Mouse (Mus musculus) gastrocnemius, postnatal 36 days (tissue): ENCODE results near the gene Foxm1. TPM values are rescaled to one million over a fixed set of nuclear protein-coding genes. Genes with fewer than 3 reads are reported as not detected.
A peak's percentile ranks its signal among the peaks of the same experiment; 100 is the strongest.
"Not testable (repeated sequence)": the region's sequence is repeated elsewhere in the genome, so short reads cannot be mapped to it uniquely, and the experiment has no call there.

Experiments used
- DNase-seq, 2 experiments: peaks; one replicate each; pipeline ENCODE4 v3.0.0; 2022
- intact Hi-C: fragments of 180-260 bp; cut with DNase I; formaldehyde crosslinking; loops from one replicate; pipeline ENCODE4 v1.15.1; 2025
- total RNA-seq, 2 experiments: library from RNA; stranded (reverse); gene quantifications; 2 replicates each; pipeline ENCODE4 v1.2.3; 2021

The Foxm1 gene
- total RNA-seq, 2 experiments from 2014 or later, result 0.62 to 1.0 TPM

DNA sequence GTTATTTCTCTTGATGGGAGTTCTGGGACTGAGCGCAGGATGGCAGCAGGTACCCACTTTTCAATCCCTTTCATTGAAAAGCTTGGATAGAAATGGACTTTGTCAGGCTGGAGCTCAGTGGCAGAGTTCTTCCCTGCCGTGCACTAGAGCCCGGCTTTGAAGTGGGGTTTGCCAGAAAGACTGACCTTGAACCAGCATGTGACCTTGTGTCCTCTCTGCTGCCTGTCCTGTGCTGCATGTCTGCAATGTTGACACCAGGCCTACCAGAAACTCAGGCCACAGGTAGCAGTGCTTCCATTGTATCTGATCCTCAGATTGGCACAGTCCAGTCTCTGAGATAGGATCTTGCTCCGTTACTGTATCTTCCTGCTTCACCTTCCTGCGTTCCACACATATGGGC is 7.3 kb downstream of the Foxm1 start:
- no peak for DNase-seq
- intact Hi-C loops, result no loop called here

DNA sequence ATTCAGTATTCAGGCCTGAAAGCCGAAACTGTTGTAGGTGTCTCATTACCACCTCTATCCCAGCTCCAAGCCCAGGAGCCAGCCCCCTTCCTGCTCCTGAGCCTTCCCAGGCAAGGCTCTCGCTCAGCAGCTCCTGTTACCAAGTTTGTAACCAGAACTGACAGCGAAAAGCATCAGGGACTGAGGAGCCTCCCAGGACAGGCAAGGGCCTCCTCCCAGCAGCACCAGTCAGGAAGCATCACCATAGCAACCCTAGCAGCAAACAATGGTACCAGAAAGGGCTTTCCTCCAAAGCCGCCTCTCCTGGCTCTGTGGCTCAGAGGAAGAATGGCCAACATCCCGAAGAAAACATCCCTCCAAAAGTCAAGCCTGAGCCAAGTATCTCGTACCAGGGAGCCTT is 12.4 kb downstream of the Foxm1 start, which contains the start of the genes Tex52 and Gm44596:
TSS of gene Tex52 (plus strand) at position 265 of the 400 bp plus-strand sequence.
TSS of gene Gm44596 (plus strand) at position 312 of the 400 bp plus-strand sequence.
- intact Hi-C loops, result loop anchor here (5.0 kb wide), 1 partner anchor 37 kb away; no protein-coding TSS in a partner anchor
- no peak for DNase-seq

DNA sequence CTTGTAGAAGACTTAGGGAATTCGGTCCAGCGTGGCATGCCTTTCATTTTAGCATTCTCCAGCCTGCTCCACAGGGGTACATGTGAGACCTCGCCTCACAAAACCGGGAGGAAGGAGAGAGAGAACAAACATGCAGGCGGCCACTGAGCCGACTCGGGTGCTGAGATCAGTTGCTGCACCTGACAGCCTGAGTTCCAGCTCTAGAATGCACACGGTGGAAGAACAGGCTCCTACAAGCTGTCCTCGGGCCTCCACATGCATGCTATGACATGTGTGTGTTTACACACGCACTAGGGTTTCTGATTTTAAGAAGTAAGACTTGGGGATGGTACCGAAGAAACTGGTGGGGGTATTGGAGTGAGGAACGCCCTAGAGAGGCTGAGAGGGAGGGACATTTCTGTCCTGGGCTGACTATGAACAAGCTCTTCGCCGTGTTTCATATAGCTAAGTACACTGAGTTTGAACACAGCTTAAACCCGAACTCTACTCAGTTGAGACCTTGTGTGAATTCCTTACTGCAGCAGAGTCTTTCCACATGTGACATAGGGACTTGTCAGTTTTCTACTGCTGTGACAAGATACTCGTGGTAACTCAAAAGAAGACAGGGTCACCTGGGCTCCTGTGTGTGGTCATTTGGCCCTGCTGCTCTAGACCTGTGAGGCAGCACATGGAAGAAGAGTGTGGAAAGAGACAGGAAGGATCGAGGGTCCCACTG is 13.8 kb downstream of the Foxm1 start:
- intact Hi-C loops, result loop anchor here (5.0 kb wide), 1 partner anchor 36 kb away; no protein-coding TSS in a partner anchor

DNA sequence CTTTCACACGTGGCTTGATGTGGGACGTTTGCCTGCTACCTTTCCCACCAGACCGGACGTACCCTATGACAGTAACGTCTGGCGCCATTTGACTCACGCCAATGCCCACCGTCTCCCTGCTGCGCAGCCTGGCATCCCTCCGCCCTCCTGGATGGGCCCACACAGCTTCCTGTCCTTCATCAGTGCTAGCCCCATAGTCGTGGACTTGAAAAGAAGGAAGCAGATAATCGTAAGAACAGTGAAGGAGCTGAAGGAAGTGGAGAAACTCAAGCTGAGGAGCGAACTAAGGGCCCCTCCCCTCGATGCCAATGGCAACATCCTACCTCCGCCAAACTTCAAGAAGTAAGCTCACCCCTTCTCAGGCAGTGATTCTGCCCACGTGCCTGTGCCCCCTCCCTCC is 16.9 kb downstream of the Foxm1 start:
- intact Hi-C loops, result loop anchor here (5.0 kb wide), 1 partner anchor 33 kb away; no protein-coding TSS in a partner anchor
- DNase-seq, result no peak

More for the DNA sequence above, 13.8 kb downstream of the Foxm1 start:
- no peak for DNase-seq

DNA sequence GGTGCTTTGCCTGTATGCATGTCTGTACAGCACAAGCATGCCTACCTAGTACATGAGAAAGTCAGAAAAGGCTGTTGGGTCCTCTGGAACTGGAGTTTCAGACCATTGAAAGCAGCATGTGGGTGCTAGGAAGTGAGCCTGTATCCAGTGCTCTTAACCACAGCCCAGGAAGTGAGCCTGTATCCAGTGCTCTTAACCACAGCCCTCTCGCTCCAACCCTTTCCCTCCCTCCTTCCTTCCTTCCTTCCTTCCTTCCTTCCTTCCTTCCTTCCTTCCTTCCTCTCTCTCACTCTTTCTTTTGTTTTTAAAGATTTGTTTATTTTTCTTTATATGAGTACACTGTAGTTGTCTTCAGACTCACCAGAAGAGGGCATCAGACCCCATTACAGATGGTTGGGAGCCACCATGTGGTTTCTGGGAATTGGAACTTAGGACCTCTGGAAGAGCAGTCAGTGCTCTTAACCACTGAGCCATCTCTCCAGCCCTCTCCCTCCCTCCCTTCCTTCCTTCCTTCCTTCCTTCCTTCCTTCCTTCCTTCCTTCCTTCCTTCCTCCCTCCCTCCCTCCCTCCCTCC is 17.9 kb downstream of the Foxm1 start:
- intact Hi-C loops, DNase-seq: not testable (repeated sequence)

DNA sequence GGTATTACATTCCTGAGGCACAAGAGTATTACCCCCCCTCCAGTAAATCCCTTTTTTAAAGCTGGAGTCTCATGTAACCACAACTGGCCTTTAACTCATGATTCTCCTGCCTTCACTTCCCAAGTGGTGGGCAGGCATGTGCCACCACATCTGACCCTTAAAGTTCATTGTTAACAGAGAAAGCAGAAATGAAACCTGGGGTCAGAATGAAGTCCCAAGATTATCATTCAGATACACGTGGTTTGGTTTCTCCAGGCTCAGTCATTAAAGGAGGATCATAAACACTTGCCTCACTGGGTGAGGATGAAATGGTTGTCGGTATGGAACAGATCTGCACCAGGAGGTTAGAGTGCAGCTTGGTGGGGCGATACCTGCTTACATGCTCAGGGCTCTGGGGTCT is 18.5 kb downstream of the Foxm1 start:
- intact Hi-C loops, result no loop called here
- no peak for DNase-seq

DNA sequence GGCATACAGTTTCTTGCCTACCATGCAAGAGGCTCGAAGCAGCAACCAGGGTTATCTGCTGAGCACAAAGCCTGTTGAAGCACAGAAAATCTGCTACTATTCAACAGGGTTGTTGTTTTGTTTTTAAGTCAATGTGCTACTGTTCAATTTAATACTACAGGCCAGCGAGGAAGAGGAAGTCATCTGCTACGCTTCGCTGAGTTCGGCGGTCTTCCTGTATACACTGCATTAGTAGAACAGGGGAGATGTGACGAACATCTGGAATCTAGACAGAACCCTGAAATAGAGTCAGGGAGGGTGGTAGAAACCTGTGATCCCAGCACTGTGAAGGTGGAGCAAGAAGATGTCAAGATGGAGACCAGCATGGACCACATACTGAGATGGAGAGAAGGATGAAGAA is 21.0 kb downstream of the Foxm1 start:
- no peak for DNase-seq
- intact Hi-C loops, result no loop called here

DNA sequence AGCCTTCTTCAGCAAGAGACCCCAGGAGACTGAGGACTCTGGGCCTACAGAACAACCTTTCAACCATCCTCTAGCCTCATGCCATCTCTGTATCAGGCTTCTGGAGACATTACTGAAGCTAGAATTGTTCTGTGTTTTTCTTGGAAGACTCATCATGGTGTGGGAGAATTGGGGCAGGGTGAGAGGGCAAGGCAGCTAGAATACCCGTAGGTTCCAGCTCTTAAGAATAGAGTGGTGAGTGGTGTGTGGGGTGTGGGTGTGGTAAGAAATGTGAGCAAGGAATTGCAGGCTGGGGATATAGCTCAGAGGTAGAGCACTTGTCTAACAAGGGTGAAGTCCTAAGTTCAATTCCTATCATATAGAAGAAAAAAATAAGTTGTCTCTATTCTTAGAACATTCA is 22.3 kb downstream of the Foxm1 start:
- intact Hi-C loops, result no loop called here
- no peak for DNase-seq

DNA sequence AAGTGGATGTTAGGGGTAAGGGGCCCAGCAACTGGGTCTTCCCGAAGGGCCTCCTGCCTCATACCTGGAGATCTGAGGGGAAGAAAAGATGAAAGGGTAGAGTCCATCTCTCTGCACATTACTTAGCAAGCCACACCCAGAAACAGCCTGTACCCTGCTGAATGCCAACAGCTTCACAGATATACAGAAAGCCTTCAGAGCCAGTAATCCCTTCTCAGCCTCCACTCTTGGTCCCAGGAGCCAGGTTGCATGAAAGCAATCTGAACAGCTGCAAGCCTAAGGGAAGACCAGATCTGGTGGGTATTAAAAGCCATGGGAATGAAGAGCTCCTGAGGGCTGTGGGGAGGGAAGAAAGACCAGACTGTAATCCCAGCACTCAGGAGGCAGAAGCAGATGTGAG is 26.4 kb downstream of the Foxm1 start:
- no peak for DNase-seq
- intact Hi-C loops, result no loop called here

DNA sequence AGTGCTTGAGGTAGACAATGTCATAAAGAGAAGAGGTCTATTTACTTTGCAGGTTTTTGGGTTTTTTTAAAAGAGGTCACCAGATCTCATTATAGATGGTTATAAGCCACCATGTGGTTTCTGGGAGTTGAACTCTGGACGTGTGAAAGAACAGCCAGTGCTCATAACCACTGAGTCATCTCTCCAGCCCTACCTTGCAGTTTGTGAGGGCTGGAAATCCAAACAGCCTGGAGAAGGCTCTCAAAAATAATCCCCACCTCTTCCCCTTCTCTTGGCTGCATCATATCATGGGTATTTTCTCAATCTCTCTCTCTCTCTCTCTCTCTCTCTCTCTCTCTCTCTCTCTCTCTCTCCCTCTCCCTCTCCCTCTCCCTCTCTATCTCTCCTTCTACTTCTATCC is 27.9 kb downstream of the Foxm1 start:
- intact Hi-C loops, result no loop called here
- no peak for DNase-seq

DNA sequence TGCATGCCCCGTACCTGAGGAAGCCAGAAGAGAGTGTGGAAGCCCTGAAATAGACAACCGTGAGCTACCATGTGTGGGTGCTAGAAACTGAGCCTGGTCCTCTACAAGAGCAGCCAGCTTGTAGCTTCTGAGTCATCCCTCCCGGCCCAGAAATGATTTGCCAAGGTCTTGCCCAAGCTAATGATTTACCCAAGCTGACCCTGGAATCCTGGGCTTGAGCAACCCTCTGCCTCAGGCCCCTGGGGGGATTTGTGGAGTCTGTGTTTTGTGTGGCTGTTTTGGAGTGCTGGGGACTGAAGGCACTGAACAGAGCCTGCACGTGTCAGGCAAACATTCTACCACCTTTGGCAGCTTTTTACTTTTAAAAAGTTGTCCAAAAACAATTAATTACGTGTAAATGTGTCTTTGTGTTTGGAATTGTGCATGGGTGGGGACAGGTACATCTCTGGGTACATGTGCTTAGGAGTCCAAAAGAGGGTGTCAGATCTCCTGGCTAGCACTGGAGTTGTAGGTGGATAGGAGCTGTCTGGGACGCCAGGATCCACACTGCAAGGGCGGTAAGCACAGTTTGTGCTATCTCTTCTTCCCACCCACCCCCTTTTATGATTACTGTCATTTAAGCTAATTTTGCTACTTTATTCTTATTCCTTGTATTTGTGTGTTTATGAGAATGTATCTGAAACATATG is 35.0 kb downstream of the Foxm1 start:
- intact Hi-C loops, result no loop called here
- DNase-seq, result no peak

DNA sequence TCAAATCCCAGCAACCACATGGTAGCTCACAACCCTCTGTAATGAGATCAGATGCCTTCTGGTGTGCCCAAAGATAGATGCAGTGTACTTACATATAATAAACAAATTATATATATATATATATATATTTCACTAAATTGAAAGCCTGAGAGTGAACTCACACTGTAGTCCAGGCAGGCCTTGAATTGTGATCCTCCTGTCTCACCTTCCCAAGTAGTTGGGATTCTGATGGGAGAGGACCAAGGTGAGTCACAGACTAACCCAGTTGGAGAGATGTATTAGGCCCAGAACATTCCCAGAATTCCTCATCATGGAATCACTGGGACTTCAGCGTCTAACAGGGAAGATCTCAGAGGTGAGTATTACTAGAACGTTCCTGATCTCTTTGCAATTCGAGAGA is 36.2 kb downstream of the Foxm1 start, which contains the start of gene Nrip2:
TSS of gene Nrip2 (plus strand) at position 301 of the 400 bp plus-strand sequence.
- intact Hi-C loops, result no loop called here
- DNase-seq, result no peak

DNA sequence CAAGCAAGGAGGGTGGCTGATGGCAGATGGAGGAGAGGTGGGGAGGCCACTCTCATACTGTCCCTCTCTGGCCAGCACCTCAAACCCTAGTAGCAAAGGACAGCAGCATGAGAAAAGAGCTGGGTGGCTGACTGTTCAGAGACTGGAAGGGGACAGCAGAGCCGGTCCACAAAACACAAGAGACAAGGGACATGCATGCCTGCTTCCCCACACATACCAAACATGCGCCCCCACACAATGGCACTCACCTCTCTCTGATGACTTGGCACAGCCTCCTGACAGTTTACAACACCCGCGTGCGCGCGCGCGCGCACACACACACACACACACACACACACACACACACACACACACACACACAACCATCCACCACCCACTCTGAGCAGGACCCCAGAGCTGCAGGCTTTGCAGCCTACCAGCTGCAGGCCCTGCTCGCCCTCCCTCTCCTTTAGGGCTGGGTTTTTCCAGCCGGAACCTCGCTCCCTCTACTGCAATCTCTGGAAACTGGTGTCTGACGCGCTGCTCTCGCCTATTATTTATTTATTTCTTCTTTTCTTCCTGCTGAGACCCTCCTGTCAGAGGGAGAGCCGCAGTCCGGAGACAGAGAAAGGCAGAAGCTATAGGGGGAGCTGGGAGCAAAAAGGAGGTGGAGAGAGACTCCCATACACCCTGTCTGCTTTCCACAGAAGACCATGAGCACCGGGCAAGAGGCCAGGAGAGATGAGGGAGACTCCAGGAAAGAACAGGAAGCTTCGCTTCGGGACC is 36.8 kb downstream of the Foxm1 start:
- DNase-seq, result no peak
- intact Hi-C loops, result no loop called here

DNA sequence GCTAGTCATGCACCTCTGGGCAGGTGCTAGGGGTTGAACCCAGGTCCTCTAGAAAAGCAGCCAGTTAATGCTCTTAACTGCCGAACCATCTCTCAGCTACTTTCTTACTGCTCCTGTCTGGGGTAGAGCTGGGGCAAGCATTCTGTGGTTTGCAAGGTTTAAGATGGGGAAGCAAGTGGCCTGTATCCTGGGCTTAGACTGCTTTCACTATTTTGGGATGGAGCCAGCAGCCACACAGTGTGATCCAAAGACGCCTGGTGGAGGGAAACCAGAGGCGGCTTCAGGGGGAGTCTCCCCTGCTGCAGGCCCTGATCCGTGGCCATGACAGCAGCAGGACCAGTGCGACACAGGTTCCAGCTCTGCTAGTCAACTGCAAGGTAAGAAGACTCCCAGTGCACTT is 41.9 kb downstream of the Foxm1 start:
- no peak for DNase-seq
- intact Hi-C loops, result no loop called here

DNA sequence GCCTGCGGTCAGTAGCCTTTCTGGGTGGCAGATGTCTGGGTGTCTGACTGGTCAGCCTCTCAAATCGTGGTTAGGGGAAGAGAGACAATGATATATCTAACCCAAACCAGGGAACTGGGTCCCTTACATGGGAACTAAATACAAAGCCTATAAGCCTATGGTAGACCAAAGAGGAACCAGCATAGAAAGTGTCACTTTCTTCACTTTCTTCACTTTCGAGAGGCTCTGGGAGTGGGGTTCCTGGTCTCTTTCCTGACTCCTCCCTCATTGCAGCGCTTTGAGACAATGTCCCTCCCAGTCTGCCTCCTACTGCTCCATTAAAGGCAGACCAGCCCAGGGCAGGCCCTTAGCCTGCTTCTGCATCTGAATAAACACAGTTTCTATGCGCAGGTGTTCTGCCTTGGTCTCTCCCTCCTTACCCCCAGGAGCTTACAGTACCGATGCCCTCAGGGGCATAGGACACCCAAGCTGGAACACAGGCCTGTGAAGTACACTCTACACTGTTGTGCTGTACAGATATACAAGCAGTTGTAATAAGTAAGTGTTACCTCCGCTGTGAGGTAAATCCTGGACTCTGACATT is 45.9 kb downstream of the Foxm1 start:
- intact Hi-C loops, result no loop called here
- no peak for DNase-seq

DNA sequence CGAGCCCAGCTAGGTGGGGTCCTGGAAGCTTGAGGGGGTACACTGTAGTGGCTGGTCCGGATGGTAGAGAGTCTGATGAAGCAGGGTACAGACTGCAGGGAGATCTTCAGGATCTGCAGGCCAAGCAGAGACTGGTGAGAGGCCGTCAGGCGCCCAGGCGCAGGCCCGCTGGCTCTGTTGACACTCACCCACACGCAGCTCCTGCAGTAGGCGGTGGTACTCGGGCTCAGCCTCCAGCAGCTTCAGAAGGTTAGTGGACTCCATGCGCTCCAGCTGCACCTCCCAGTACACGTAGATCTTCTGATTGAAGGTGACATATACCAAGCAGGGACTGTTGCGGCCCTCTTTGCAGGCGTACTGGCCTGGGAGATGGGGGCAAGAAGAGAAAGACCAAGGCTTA is 47.5 kb downstream of the Foxm1 start:
- intact Hi-C loops, result loop anchor here (1.0 to 5.0 kb wide), 3 partner anchors 33 to 183 kb away; partner anchors contain the start of genes Gm44596 and Tex52
- no peak for DNase-seq

DNA sequence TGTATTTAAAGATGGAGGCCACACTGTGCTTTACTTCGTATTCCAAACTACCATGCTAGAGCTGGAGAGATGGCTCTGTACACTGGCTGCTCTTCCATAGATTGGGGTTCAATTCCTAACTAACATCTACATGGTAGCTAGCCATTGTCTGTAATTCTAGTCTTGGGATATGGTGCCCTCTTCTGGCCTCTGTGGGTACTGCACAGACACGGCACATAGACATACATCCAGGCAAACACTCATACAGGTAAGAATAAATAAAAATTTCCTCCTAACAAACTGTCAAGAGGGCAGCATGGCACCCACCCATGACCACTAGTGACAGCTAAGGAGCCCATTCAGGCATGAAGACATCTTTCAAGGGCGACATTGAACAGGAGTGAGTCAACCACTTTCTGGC is 48.3 kb downstream of the Foxm1 start:
- intact Hi-C loops, result loop anchor here (5.0 kb wide), 2 partner anchors 34 to 184 kb away; partner anchors contain the start of genes Gm44596 and Tex52
- peak; percentile 55 to 71 for DNase-seq

DNA sequence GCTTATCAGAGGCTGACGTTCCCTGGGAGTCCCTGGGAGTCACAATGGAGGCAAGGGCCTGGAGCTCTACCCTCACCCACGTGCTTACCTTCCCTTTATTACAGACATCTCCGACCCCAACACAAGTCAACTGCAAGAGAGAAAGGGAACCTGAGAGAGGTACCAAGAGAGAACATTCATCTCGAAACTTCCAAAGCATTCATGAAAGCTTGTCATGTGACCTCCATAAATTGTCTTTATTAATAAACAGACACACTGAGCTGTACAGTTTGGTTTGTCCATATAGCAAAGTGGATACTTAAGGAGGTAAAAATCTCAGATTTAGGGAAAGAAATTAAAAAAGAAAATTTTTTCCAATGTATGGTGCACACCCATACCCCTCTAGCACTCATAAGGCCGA is 53.4 kb downstream of the Foxm1 start:
- DNase-seq, result no peak
- intact Hi-C loops, result no loop called here

DNA sequence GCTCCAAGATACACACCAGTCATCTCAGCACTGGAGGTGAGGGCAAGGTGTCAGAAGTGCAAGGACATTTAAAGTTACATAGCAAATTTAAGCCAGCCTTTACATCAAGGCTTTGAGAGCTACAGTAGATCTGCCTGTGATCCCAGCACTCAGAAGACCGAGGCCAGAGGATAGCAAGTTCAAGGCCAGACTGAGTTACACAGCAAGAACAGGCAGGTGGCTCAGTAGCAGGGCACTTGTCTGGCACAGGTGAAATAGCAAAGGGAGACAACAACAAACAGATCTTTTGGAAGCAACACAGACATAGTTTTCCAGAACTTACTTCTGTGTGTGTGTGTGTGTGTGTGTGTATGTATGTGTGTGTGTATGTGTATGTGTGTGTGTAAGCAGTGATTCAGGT is 55.3 kb downstream of the Foxm1 start:
- intact Hi-C loops, result no loop called here
- DNase-seq, result no peak

DNA sequence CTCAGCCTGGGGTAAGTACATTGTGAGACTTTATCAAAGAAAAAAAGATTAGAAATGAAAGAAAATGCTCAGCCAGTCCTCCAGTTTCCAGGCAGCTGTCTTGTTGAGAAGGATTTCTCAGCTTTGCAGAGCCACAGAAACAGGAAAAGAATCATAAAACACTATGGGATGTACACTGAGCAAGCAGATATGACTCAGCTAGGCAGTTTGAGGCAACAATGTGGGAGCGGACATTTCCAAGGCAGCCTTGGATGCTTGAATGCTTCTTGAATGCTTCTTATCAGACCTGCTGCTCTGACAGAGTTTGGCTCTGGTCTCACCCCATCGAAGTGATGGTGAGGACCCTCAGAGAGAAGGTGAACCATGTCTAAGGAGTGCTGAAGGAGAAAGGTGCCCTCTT is 58.3 kb downstream of the Foxm1 start:
- intact Hi-C loops, result no loop called here
- DNase-seq, result no peak
